Mouse (Mus musculus) midbrain, embryonic 13.5 days (tissue): ENCODE results near the gene Pih1d1. TPM values are rescaled to one million over a fixed set of nuclear protein-coding genes. Genes with fewer than 3 reads are reported as not detected.
"Not testable (repeated sequence)": the region's sequence is repeated elsewhere in the genome, so short reads cannot be mapped to it uniquely, and the experiment has no call there.

Experiments
- ATAC-seq: fragments of 200-750 bp; cut with Nextera tagmentation; 2 replicates; pipeline ENCODE4 v1.8.0; 2017; ENCODE audit warnings: mild to moderate bottlenecking, moderate TSS enrichment, moderate library complexity
- H3K27ac ChIP-seq: fragments of 300-500 bp; sonication (generic); 2 replicates; pipeline ENCODE4 v1.5.1; 2015; ENCODE audit warnings: inconsistent platforms, mild to moderate bottlenecking, moderate library complexity
- H3K27me3 ChIP-seq: fragments of 300-500 bp; sonication (generic); 2 replicates; pipeline ENCODE4 v1.6.1; 2015; ENCODE audit warnings: mild to moderate bottlenecking, inconsistent platforms
- H3K36me3 ChIP-seq: fragments of 300-500 bp; sonication (generic); 2 replicates; pipeline ENCODE4 v1.6.1; 2015; ENCODE audit warnings: mild to moderate bottlenecking, inconsistent platforms
- H3K4me1 ChIP-seq: fragments of 300-500 bp; sonication (generic); replicated peaks from 2 replicates; pipeline ENCODE4 v1.6.1; 2015; ENCODE audit warnings: inconsistent platforms
- H3K4me2 ChIP-seq: fragments of 300-500 bp; sonication (generic); replicated peaks from 2 replicates; pipeline ENCODE4 v1.6.1; 2015; ENCODE audit warnings: moderate library complexity, mild to moderate bottlenecking, inconsistent platforms
- H3K4me3 ChIP-seq: fragments of 300-500 bp; sonication (generic); replicated peaks from 2 replicates; pipeline ENCODE4 v1.5.1; 2015; ENCODE audit warnings: mild to moderate bottlenecking, inconsistent platforms
- H3K9ac ChIP-seq: fragments of 300-500 bp; sonication (generic); replicated peaks from 2 replicates; pipeline ENCODE4 v1.6.1; 2015; ENCODE audit warnings: mild to moderate bottlenecking, inconsistent platforms
- H3K9me3 ChIP-seq: fragments of 300-500 bp; sonication (generic); 2 replicates; pipeline ENCODE4 v1.6.1; 2016; ENCODE audit warnings: mild to moderate bottlenecking, inconsistent platforms
- WGBS: fragments of 180-500 bp; shearing (Covaris S2); methylation state at CpG from one replicate; pipeline ENCODE4 v1.1.7; 2015; 5-methylcytosine and 5-hydroxymethylcytosine counted together
- polyA plus RNA-seq: library from polyadenylated mRNA; unstranded; fragments of >200 nt; fragmentation: Nextera tagmentation; extraction: Ambion mirVana; gene quantifications from 2 replicates; pipeline ENCODE4 v1.2.1, GENCODE M21; 2015

Gene Pih1d1
- polyA plus RNA-seq, 1 experiment from 2014 or later, result 93.0 TPM

GRCm38 (mm10) chr7:45163735-45164490, 9.8 kb downstream of the Pih1d1 start, which contains the start of gene Slc17a7:
Gene Slc17a7, plus strand, starts transcription at chr7:45163949.
- Histone ChIP-seq H3K27me3 (peaks cover 66% of the 10 kb centered on the region), H3K4me3 (peak within 1 kb of the TSS; percentile 37), H3K9me3 (no peaks in the 10 kb centered on the region), H3K4me2 (peak within 1 kb of the TSS; percentile 67), H3K9ac (peak within 1 kb of the TSS; percentile 64), H3K27ac (no peak within 1 kb of the TSS), H3K4me1 (peaks cover 34% of the 10 kb centered on the region), H3K36me3 (peaks cover 14% of the 10 kb centered on the region)
- WGBS, result 2% methylated on average over 41 of the region's 41 CpGs
- ATAC-seq, result no peak

GRCm38 (mm10) chr7:45164833-45165232, 10.7 kb downstream of the Pih1d1 start:
- Histone ChIP-seq H3K4me3 (no peak overlapping the region), H3K4me2 (no peak overlapping the region), H3K27ac (no peak overlapping the region), H3K4me1 (peaks cover 34% of the 10 kb centered on the region), H3K36me3 (peaks cover 5% of the 10 kb centered on the region; the same call in 1 of the 2 replicates), H3K9me3 (peaks cover 1% of the 10 kb centered on the region; the same call in 1 of the 2 replicates), H3K27me3 (peaks cover 75% of the 10 kb centered on the region), H3K9ac (no peak overlapping the region)
- no peak for ATAC-seq
- WGBS, result 68% methylated on average over 5 of the region's 5 CpGs

DNA sequence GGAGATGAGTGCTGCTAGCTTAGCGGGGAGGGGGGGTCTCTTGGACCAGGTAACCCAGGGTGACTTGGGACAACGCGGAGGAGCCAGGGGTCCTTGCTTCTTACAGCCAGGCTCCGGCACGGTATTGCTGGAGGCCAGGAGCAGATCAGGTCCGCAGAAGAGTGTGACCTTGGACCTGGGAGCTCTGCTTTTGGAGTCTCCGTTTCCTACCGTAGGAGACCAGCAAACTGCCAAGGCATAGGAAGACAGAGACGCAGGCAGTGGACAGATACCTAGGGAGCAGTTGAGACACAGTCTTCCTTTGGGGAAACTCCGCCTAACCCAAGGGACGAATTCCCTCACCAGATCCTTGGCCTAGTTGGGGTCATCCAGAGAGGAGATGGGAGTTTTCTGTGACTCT, 11.6 kb downstream of the Pih1d1 start:
- Histone ChIP-seq H3K36me3 (no peaks in the 10 kb centered on the region), H3K27me3 (peaks cover 84% of the 10 kb centered on the region), H3K4me3 (no peak overlapping the region), H3K27ac (no peak overlapping the region), H3K9ac (no peak overlapping the region), H3K9me3 (peaks cover 6% of the 10 kb centered on the region; the same call in 1 of the 2 replicates), H3K4me1 (peaks cover 34% of the 10 kb centered on the region), H3K4me2 (no peak overlapping the region)
- WGBS, result 44% methylated on average over 11 of the region's 11 CpGs
- ATAC-seq, result no peak

- peaks cover 34% of the 10 kb centered on the region for H3K4me1 ChIP-seq
- H3K9ac ChIP-seq, result no peak overlapping the region
- 20% methylated on average over 10 of the region's 10 CpGs for WGBS
- no peak overlapping the region for H3K27ac ChIP-seq
- no peak overlapping the region for H3K4me3 ChIP-seq
- no peak overlapping the region for H3K4me2 ChIP-seq
- H3K36me3 ChIP-seq, result no peaks in the 10 kb centered on the region
- peaks cover 6% of the 10 kb centered on the region; the same call in 1 of the 2 replicates for H3K9me3 ChIP-seq
- no peak for ATAC-seq
- peaks cover 90% of the 10 kb centered on the region for H3K27me3 ChIP-seq
Observed at GRCm38 (mm10) chr7:45166950-45167401, 12.9 kb downstream of the Pih1d1 start.

- WGBS, result 2% methylated on average over 19 of the region's 19 CpGs
- Histone ChIP-seq H3K4me2 (peak overlapping the region; percentile 25), H3K9ac (no peak overlapping the region; the same call in 1 of the 2 replicates), H3K9me3 (peaks cover 6% of the 10 kb centered on the region; the same call in 1 of the 2 replicates), H3K36me3 (no peaks in the 10 kb centered on the region), H3K27me3 (peaks cover 91% of the 10 kb centered on the region), H3K27ac (no peak overlapping the region), H3K4me3 (no peak overlapping the region), H3K4me1 (peaks cover 27% of the 10 kb centered on the region)
- 0 out of 2 replicates have a peak, but pooled peaks have one; percentile 7 for ATAC-seq
Observed at GRCm38 (mm10) chr7:45167761-45168445, 13.8 kb downstream of the Pih1d1 start.

DNA sequence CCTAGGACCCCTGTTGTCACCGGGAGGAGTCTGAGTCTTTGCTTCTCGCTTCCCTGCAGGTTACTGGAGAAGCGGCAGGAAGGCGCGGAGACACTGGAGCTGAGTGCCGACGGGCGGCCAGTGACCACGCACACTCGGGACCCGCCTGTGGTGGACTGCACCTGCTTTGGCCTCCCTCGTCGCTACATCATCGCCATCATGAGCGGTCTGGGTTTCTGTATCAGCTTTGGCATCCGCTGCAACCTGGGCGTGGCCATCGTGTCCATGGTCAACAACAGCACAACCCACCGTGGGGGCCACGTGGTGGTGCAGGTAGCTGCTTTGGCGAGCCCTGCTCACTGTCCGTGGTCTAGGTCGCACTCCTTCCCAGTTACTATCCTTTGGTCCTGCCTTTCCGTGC, 14.6 kb downstream of the Pih1d1 start:
- no peak for ATAC-seq
- H3K4me1 ChIP-seq, result peaks cover 25% of the 10 kb centered on the region
- no peak overlapping the region for H3K9ac ChIP-seq
- H3K27ac ChIP-seq, result no peak overlapping the region
- H3K4me3 ChIP-seq, result peak overlapping the region; percentile 15
- H3K36me3 ChIP-seq, result no peaks in the 10 kb centered on the region
- WGBS, result 4% methylated on average over 24 of the region's 24 CpGs
- H3K27me3 ChIP-seq, result peaks cover 83% of the 10 kb centered on the region
- peaks cover 6% of the 10 kb centered on the region; the same call in 1 of the 2 replicates for H3K9me3 ChIP-seq
- H3K4me2 ChIP-seq, result peak overlapping the region; percentile 28

DNA sequence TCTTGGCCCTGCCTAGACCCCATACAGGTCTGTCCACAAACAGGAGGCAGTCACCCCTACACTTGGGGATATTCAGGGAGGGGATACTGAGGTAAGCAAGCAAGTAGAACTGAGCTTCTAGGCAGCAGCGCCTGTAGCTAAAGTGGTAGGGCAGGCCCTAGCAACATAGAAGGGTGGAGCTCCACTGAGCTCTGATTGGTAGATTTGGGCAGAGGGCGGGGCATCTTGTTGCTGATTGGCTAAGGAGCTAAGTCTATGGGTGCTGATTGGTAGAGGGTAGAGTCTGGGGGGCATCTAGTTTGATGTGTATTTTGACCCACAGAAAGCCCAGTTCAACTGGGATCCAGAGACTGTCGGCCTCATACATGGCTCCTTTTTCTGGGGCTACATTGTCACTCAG, 15.4 kb downstream of the Pih1d1 start:
- H3K27me3 ChIP-seq, result peaks cover 83% of the 10 kb centered on the region
- H3K27ac ChIP-seq, result no peak overlapping the region
- H3K9me3 ChIP-seq, result peaks cover 6% of the 10 kb centered on the region; the same call in 1 of the 2 replicates
- no peak overlapping the region for H3K9ac ChIP-seq
- 91% methylated on average over 3 of the region's 3 CpGs for WGBS
- H3K36me3 ChIP-seq, result no peaks in the 10 kb centered on the region
- H3K4me1 ChIP-seq, result peaks cover 19% of the 10 kb centered on the region
- H3K4me3 ChIP-seq, result no peak overlapping the region
- no peak for ATAC-seq
- H3K4me2 ChIP-seq, result no peak overlapping the region

GRCm38 (mm10) chr7:45172974-45173373, 18.9 kb downstream of the Pih1d1 start:
- ATAC-seq, result no peak
- Histone ChIP-seq H3K27me3 (peaks cover 83% of the 10 kb centered on the region), H3K36me3 (no peaks in the 10 kb centered on the region), H3K4me3 (no peak overlapping the region), H3K9ac (no peak overlapping the region), H3K4me2 (no peak overlapping the region), H3K4me1 (peaks cover 29% of the 10 kb centered on the region), H3K27ac (no peak overlapping the region), H3K9me3 (peaks cover 6% of the 10 kb centered on the region; the same call in 1 of the 2 replicates)
- 64% methylated on average over 7 of the region's 7 CpGs for WGBS

DNA sequence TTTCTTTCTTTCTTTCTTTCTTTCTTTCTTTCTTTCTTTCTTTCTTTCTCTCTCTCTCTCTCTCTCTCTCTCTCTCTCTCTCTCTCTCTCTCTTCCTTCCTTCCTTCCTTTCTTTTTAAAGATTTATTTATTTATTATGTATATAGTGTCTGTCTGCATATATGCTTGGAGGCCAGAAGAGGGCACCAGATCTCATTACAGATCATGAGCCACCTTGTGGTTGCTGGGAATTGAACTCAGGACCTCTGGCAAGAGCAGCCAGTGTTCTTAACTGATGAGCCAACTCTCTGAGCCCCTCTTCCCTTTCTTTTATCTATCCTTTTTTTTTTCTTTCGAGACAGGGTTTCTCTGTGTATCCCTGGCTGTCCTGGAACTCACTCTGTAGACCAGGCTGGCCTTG, 19.7 kb downstream of the Pih1d1 start:
- H3K27ac ChIP-seq, H3K4me3 ChIP-seq, H3K4me2 ChIP-seq, ATAC-seq, H3K36me3 ChIP-seq, H3K9me3 ChIP-seq, H3K9ac ChIP-seq: not testable (repeated sequence)
- H3K27me3 ChIP-seq, result peaks cover 83% of the 10 kb centered on the region
- WGBS, result 55% methylated on average over 1 of the region's 1 CpGs
- H3K4me1 ChIP-seq, result peaks cover 21% of the 10 kb centered on the region

GRCm38 (mm10) chr7:45174567-45175280, 20.6 kb downstream of the Pih1d1 start:
- H3K27me3 ChIP-seq, result peaks cover 83% of the 10 kb centered on the region
- H3K4me1 ChIP-seq, result peaks cover 20% of the 10 kb centered on the region
- H3K9ac ChIP-seq, result no peak overlapping the region
- peak overlapping the region; percentile 11; the same call in 1 of the 2 replicates for H3K4me3 ChIP-seq
- peak overlapping the region; percentile 19 for H3K4me2 ChIP-seq
- H3K9me3 ChIP-seq, result peaks cover 6% of the 10 kb centered on the region; the same call in 1 of the 2 replicates
- WGBS, result 3% methylated on average over 29 of the region's 29 CpGs
- no peak for ATAC-seq
- no peaks in the 10 kb centered on the region for H3K36me3 ChIP-seq
- H3K27ac ChIP-seq, result no peak overlapping the region

DNA sequence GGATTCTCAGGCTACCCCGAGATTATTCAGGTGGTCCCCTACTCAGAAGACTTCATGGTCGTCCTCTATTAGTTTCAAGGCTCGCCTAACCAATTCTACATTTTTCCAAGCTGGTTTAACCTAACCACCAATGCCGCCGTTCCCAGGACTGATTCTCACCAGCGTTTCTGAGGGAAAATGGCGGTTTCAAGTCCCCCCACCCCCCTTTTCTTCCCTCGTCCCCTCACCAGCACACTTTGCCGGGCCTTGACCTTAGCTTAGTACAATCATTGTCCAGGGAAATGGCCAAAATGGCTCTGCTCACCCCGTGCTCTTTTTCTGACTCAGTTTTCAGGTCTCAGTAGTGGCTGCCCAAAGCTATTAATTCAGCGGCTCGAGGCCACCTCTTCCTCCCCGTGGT, 21.3 kb downstream of the Pih1d1 start:
- Histone ChIP-seq H3K4me3 (no peak overlapping the region), H3K4me2 (no peak overlapping the region), H3K4me1 (peaks cover 20% of the 10 kb centered on the region), H3K27ac (no peak overlapping the region), H3K9ac (no peak overlapping the region), H3K27me3 (peaks cover 83% of the 10 kb centered on the region), H3K9me3 (no peaks in the 10 kb centered on the region), H3K36me3 (no peaks in the 10 kb centered on the region)
- WGBS, result 2% methylated on average over 13 of the region's 13 CpGs
- ATAC-seq, result no peak
